Mouse (Mus musculus): ENCODE data around the gene Prokr2.

DNA sequence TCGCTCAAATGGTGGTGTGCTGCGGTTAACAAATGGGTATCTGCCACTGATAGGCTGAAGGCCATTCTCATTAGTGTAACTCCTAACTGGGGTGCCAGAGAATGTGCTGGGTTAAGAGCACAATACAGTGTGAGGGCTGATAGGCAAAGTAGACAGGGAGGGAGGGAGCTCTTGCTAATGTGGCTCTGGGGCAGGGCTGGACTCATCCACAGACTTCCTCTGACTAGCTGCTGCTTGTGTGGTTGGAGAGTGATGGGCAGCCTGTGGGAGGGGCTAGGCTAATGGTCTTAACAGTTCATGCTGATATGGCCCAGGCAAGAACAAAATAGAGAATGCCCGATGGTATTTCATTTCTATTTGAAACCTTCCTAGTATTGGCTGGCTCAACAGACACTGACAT, 44.0 kb downstream of the Prokr2 start:
- TF ChIP-seq CTCF (IDR thresholded peaks at IDR 0.05; ENCODE audit: insufficient read depth, low read length) (no peak), POLR2A (IDR thresholded peaks at IDR 0.05; ENCODE audit: borderline replicate concordance, extremely low read depth, low read depth, low read length) (no peak)

Data from lung, adult 2 months (tissue).